Mouse (Mus musculus) midbrain, embryonic 11.5 days (tissue): ENCODE measurements around the gene Hmox2. TPM values are rescaled to one million over a fixed set of nuclear protein-coding genes. Genes with fewer than 3 reads are reported as not detected.

ENCODE experiments used
- ATAC-seq: fragments of 200-750 bp; cut with Nextera tagmentation; 2 replicates; pipeline ENCODE4 v1.8.0; 2017; ENCODE audit warnings: moderate TSS enrichment, moderate library complexity; ENCODE audit not compliant: low FRiP score
- DNase-seq: peaks from one replicate; pipeline ENCODE4 v3.0.0; 2015; ENCODE audit warnings: low spot score; ENCODE audit errors: missing footprints
- H3K27ac ChIP-seq: fragments of 300-500 bp; sonication (generic); 2 replicates; pipeline ENCODE4 v1.5.1; 2014; ENCODE audit warnings: low read depth, low read length
- H3K27me3 ChIP-seq: fragments of 300-500 bp; sonication (generic); 2 replicates; pipeline ENCODE4 v1.6.1; 2014; ENCODE audit warnings: mild to moderate bottlenecking, low read length, moderate library complexity, mixed read lengths; ENCODE audit not compliant: control insufficient read depth, insufficient read depth
- H3K36me3 ChIP-seq: fragments of 300-500 bp; sonication (generic); 2 replicates; pipeline ENCODE4 v1.6.1; 2014; ENCODE audit warnings: mild to moderate bottlenecking, low read length, moderate library complexity, mixed read lengths; ENCODE audit not compliant: control insufficient read depth, insufficient read depth
- H3K4me1 ChIP-seq: fragments of 300-500 bp; sonication (generic); 2 replicates; pipeline ENCODE4 v1.6.1; 2014; ENCODE audit warnings: low read length; ENCODE audit not compliant: control insufficient read depth, insufficient read depth
- H3K4me2 ChIP-seq: fragments of 300-500 bp; sonication (generic); 2 replicates; pipeline ENCODE4 v1.6.1; 2014; ENCODE audit warnings: mild to moderate bottlenecking, moderate library complexity
- H3K4me3 ChIP-seq: fragments of 300-500 bp; sonication (generic); 2 replicates; pipeline ENCODE4 v1.5.1; 2014; ENCODE audit warnings: low read depth, low read length
- H3K9ac ChIP-seq: fragments of 300-500 bp; sonication (generic); 2 replicates; pipeline ENCODE4 v1.6.1; 2014; ENCODE audit warnings: low read length
- H3K9me3 ChIP-seq: fragments of 300-500 bp; sonication (generic); 2 replicates; pipeline ENCODE4 v1.6.1; 2016; ENCODE audit warnings: low read length; ENCODE audit not compliant: control insufficient read depth
- WGBS: fragments of 180-500 bp; shearing (Covaris S2); extraction: QIAGEN DNeasy Blood & Tissue Kit; methylation state at CpG from one replicate; pipeline ENCODE4 v1.1.7; 2014; 5-methylcytosine and 5-hydroxymethylcytosine counted together
- polyA plus RNA-seq: library from polyadenylated mRNA; unstranded; fragments of >200 nt; fragmentation: Nextera tagmentation; extraction: Ambion mirVana; gene quantifications from 2 replicates; pipeline ENCODE4 v1.2.1, GENCODE M21; 2014

Hmox2 gene
- polyA plus RNA-seq, 1 experiment from 2014 or later, result 82.7 TPM

- Histone ChIP-seq H3K4me2 (no peak overlapping the region), H3K9me3 (no peaks in the 10 kb centered on the region), H3K4me3 (no peak overlapping the region), H3K9ac (no peak overlapping the region), H3K4me1 (peaks cover 5% of the 10 kb centered on the region), H3K27ac (no peak overlapping the region), H3K36me3 (no peaks in the 10 kb centered on the region), H3K27me3 (no peaks in the 10 kb centered on the region)
- WGBS, result 84% methylated on average over 7 of the region's 7 CpGs
- ATAC-seq (no peak), DNase-seq (no peak)
These were observed 3.8 kb upstream of the Hmox2 start for GRCm38 (mm10) chr16:4722128-4722914.

GRCm38 (mm10) chr16:4722915-4723209 is 3.3 kb upstream of the Hmox2 start:
- ATAC-seq (no peak), DNase-seq (no peak)
- Histone ChIP-seq H3K36me3 (no peaks in the 10 kb centered on the region), H3K9me3 (no peaks in the 10 kb centered on the region), H3K4me3 (no peak overlapping the region), H3K9ac (no peak overlapping the region), H3K27ac (no peak overlapping the region), H3K4me2 (no peak overlapping the region), H3K4me1 (peaks cover 5% of the 10 kb centered on the region), H3K27me3 (no peaks in the 10 kb centered on the region)
- 78% methylated on average over 3 of the region's 3 CpGs for WGBS

GRCm38 (mm10) chr16:4725266-4725665 is 895 bp upstream of the Hmox2 start:
- 84% methylated on average over 4 of the region's 4 CpGs for WGBS
- no peaks in the 10 kb centered on the region for H3K36me3 ChIP-seq
- H3K9me3 ChIP-seq, result no peaks in the 10 kb centered on the region
- no peaks in the 10 kb centered on the region for H3K27me3 ChIP-seq
- ATAC-seq, result no peak
- H3K27ac ChIP-seq, result no peak overlapping the region
- H3K4me1 ChIP-seq, result peaks cover 5% of the 10 kb centered on the region
- H3K4me2 ChIP-seq, result no peak overlapping the region
- H3K9ac ChIP-seq, result no peak overlapping the region
- H3K4me3 ChIP-seq, result no peak overlapping the region
- no peak for DNase-seq

GRCm38 (mm10) chr16:4726528-4727128 is 467 bp downstream of the Hmox2 start:
- Histone ChIP-seq H3K4me1 (peaks cover 5% of the 10 kb centered on the region), H3K9me3 (no peaks in the 10 kb centered on the region), H3K4me3 (peak overlapping the region; percentile 85), H3K4me2 (peak overlapping the region; percentile 85), H3K27me3 (no peaks in the 10 kb centered on the region), H3K27ac (peak overlapping the region; percentile 46; the same call in 1 of the 2 replicates), H3K9ac (peak overlapping the region; percentile 88), H3K36me3 (no peaks in the 10 kb centered on the region)
- 2% methylated on average over 40 of the region's 40 CpGs for WGBS
- DNase-seq (no peak), ATAC-seq (no peak; the same call in 1 of the 2 replicates)

- no peak overlapping the region for H3K27ac ChIP-seq
- H3K9ac ChIP-seq, result no peak overlapping the region
- 95% methylated on average over 1 of the region's 1 CpGs for WGBS
- H3K9me3 ChIP-seq, result no peaks in the 10 kb centered on the region
- no peaks in the 10 kb centered on the region for H3K36me3 ChIP-seq
- no peaks in the 10 kb centered on the region for H3K27me3 ChIP-seq
- H3K4me2 ChIP-seq, result no peak overlapping the region
- ATAC-seq, result no peak
- no peak for DNase-seq
- H3K4me3 ChIP-seq, result no peak overlapping the region
- H3K4me1 ChIP-seq, result peaks cover 5% of the 10 kb centered on the region
These were observed 1.4 kb downstream of the Hmox2 start for GRCm38 (mm10) chr16:4727526-4727925.

- Histone ChIP-seq H3K27me3 (no peaks in the 10 kb centered on the region), H3K4me2 (no peak overlapping the region), H3K36me3 (no peaks in the 10 kb centered on the region), H3K9ac (no peak overlapping the region), H3K4me3 (no peak overlapping the region), H3K4me1 (peaks cover 5% of the 10 kb centered on the region), H3K9me3 (no peaks in the 10 kb centered on the region), H3K27ac (no peak overlapping the region)
- 81% methylated on average over 1 of the region's 1 CpGs for WGBS
- no peak for DNase-seq
- ATAC-seq, result no peak
These were observed 1.8 kb downstream of the Hmox2 start for GRCm38 (mm10) chr16:4727963-4728362.

GRCm38 (mm10) chr16:4730776-4731358 is 4.7 kb downstream of the Hmox2 start:
- WGBS, result 90% methylated on average over 3 of the region's 3 CpGs

GRCm38 (mm10) chr16:4736262-4736661 is 10.1 kb downstream of the Hmox2 start:
- no peak overlapping the region for H3K4me2 ChIP-seq
- no peaks in the 10 kb centered on the region for H3K4me1 ChIP-seq
- WGBS, result 95% methylated on average over 2 of the region's 2 CpGs
- no peaks in the 10 kb centered on the region for H3K9me3 ChIP-seq
- H3K9ac ChIP-seq, result no peak overlapping the region
- H3K27ac ChIP-seq, result no peak overlapping the region
- no peaks in the 10 kb centered on the region for H3K36me3 ChIP-seq
- ATAC-seq (no peak), DNase-seq (no peak)
- no peaks in the 10 kb centered on the region for H3K27me3 ChIP-seq
- H3K4me3 ChIP-seq, result no peak overlapping the region

More at GRCm38 (mm10) chr16:4730776-4731358, 4.7 kb downstream of the Hmox2 start:
- no peak for DNase-seq
- H3K4me2 ChIP-seq, result no peak overlapping the region
- peaks cover 5% of the 10 kb centered on the region for H3K4me1 ChIP-seq
- no peak for ATAC-seq
- H3K27me3 ChIP-seq, result no peaks in the 10 kb centered on the region
- no peak overlapping the region for H3K9ac ChIP-seq
- no peak overlapping the region for H3K27ac ChIP-seq
- H3K4me3 ChIP-seq, result no peak overlapping the region
- H3K9me3 ChIP-seq, result no peaks in the 10 kb centered on the region
- no peaks in the 10 kb centered on the region for H3K36me3 ChIP-seq

- Histone ChIP-seq H3K9me3 (no peaks in the 10 kb centered on the region), H3K36me3 (no peaks in the 10 kb centered on the region), H3K27ac (no peak overlapping the region), H3K4me2 (no peak overlapping the region), H3K27me3 (no peaks in the 10 kb centered on the region), H3K4me3 (no peak overlapping the region), H3K4me1 (no peaks in the 10 kb centered on the region), H3K9ac (no peak overlapping the region)
- WGBS, result 90% methylated on average over 2 of the region's 2 CpGs
- no peak for DNase-seq
- no peak for ATAC-seq
These were observed 13.8 kb downstream of the Hmox2 start for GRCm38 (mm10) chr16:4739994-4740393.
